Mouse (Mus musculus): ENCODE measurements at regions not wholly inside any gene's neighbourhood (a gene's known extent, or its start where the extent isn't known, plus 50 kb on each side); places are given as distances from the start of the nearest gene placed in this dataset.

DNA sequence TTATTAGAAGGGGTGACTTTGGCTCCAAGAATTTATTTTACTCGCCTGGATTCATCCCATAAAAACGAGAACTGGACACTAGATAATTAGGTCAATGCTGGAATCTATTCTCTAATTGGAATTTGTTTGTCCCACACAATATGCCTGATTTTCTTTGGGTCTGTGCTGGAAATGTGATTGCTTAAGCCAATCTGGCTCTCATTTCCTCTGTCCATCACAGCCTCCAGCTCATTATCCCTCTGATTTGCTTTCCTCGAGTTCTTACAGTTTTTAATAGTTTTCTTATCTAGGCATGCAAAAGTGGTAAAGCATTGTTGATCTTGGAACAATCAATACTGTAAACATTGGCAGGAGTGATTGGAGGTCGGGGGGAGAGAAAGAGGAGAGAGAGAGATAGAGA is 453.9 kb upstream of the Slc30a5 start:
- ATAC-seq (ENCODE audit: extremely low read depth, insufficient number of reproducible peaks, low FRiP score, poor library complexity, severe bottlenecking) (no peak), DNase-seq (ENCODE audit: low spot score) (no peak)
- H3K9me3 ChIP-seq (replicated peaks): no peaks in the 10 kb centered on the region
- no peaks in the 10 kb centered on the region for H3K27me3 ChIP-seq (ENCODE audit: insufficient read depth, low read length)
- H3K4me1 ChIP-seq (ENCODE audit: insufficient read depth, low read depth, low read length): no peaks in the 10 kb centered on the region
- no peak overlapping the region for H3K4me3 ChIP-seq (ENCODE audit: low read depth, low read length)
- TF ChIP-seq POLR2AphosphoS5 (IDR thresholded peaks at IDR 0.05; ENCODE audit: insufficient replicate concordance, low read depth, low read length): no peak
- TF ChIP-seq TAL1 (conservative IDR thresholded peaks at IDR 0.05; ENCODE audit: low read depth, low read length): no peak
- no peak for TF ChIP-seq GATA1 (IDR thresholded peaks at IDR 0.05; ENCODE audit: borderline replicate concordance, low read length)
- TF ChIP-seq CTCF (IDR thresholded peaks at IDR 0.05; ENCODE audit: low read depth, low read length): no peak
- no peak for TF ChIP-seq GATA2 (IDR thresholded peaks at IDR 0.05; ENCODE audit: borderline replicate concordance, low read depth, low read length)
- no peaks in the 10 kb centered on the region for H3K36me3 ChIP-seq (replicated peaks)

DNA sequence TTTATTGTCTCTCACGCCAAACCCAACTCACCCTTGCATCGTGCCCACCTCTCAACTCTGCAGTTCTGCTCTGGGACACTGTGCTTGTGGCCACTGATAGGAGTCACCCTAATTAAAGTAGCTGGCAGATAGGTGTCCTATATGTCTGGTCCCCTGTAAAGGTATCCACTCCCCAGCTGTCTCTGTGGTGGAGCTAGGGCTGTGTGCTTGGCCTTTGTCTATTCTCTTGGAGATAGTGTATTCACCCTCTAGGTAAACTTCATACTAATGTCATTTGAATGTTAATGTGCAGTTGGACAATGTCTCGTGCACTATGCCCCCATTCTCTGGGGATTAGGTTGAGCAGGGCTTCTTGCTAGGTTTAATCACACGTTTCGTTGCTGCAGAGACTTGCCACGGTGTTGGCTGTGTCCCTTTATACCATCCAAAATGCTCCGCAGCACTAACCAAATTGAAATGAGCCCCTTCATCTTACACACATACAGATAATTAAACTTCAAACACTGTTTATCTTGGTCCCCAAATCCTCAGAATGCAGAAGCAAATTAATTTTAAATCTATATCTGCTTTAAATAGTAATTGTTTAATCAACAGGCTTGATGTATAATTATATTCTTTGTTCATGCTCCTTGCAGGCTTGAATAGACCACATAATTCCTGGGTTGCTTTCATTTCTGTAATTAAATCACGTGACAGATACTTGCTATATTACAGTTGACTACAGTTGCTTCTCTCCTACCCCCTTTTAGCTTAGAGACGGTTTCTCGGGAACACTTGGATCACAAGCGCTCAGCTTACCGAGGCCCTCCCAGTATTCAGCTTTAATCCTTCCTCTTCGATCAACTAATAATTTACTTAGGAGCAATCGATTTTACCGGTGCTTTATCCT is 453.0 kb upstream of the Slc30a5 start:
- no peaks in the 10 kb centered on the region for H3K36me3 ChIP-seq (replicated peaks)
- no peak overlapping the region for H3K4me3 ChIP-seq (ENCODE audit: low read depth, low read length)
- no peak for TF ChIP-seq GATA1 (IDR thresholded peaks at IDR 0.05; ENCODE audit: borderline replicate concordance, low read length)
- TF ChIP-seq CTCF (IDR thresholded peaks at IDR 0.05; ENCODE audit: low read depth, low read length): no peak
- TF ChIP-seq TAL1 (conservative IDR thresholded peaks at IDR 0.05; ENCODE audit: low read depth, low read length): no peak
- TF ChIP-seq GATA2 (IDR thresholded peaks at IDR 0.05; ENCODE audit: borderline replicate concordance, low read depth, low read length): no peak
- TF ChIP-seq POLR2AphosphoS5 (IDR thresholded peaks at IDR 0.05; ENCODE audit: insufficient replicate concordance, low read depth, low read length): no peak
- H3K27me3 ChIP-seq (ENCODE audit: insufficient read depth, low read length): no peaks in the 10 kb centered on the region
- DNase-seq (ENCODE audit: low spot score): no peak
- ATAC-seq (ENCODE audit: extremely low read depth, insufficient number of reproducible peaks, low FRiP score, poor library complexity, severe bottlenecking): no peak
- no peaks in the 10 kb centered on the region for H3K9me3 ChIP-seq (replicated peaks)
- H3K4me1 ChIP-seq (ENCODE audit: insufficient read depth, low read depth, low read length): no peaks in the 10 kb centered on the region

DNA sequence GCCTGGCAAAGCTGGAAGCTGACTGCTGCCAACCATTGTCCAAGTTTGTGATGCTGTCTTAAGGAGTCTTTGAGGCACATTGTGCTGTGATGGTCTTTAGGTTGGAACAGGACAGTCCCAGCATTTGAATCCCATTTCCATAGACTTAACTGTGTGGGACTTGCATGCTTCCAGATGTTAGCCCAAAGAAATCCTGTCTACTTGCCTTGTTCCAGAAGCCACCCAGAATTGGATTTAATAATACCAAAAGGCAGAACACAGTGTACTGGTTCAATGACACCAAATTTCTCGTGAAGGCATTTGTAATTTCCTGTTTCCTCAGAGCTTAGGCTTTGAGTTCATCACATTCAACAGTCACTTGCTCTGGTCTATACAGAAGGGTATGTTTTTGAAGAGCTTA is 444.9 kb upstream of the Slc30a5 start:
- Histone ChIP-seq H3K4me1 (ENCODE audit: insufficient read depth, low read depth, low read length) (no peaks in the 10 kb centered on the region), H3K27me3 (ENCODE audit: insufficient read depth, low read length) (no peaks in the 10 kb centered on the region), H3K36me3 (replicated peaks) (no peaks in the 10 kb centered on the region), H3K9me3 (replicated peaks) (no peaks in the 10 kb centered on the region), H3K4me3 (ENCODE audit: low read depth, low read length) (no peak overlapping the region)
- ATAC-seq (ENCODE audit: extremely low read depth, insufficient number of reproducible peaks, low FRiP score, poor library complexity, severe bottlenecking): no peak
- no peak for DNase-seq (ENCODE audit: low spot score)
- TF ChIP-seq POLR2AphosphoS5 (IDR thresholded peaks at IDR 0.05; ENCODE audit: insufficient replicate concordance, low read depth, low read length): no peak
- TF ChIP-seq GATA2 (IDR thresholded peaks at IDR 0.05; ENCODE audit: borderline replicate concordance, low read depth, low read length): no peak
- TF ChIP-seq GATA1 (IDR thresholded peaks at IDR 0.05; ENCODE audit: borderline replicate concordance, low read length): no peak
- TF ChIP-seq TAL1 (conservative IDR thresholded peaks at IDR 0.05; ENCODE audit: low read depth, low read length): no peak
- no peak for TF ChIP-seq CTCF (IDR thresholded peaks at IDR 0.05; ENCODE audit: low read depth, low read length)

DNA sequence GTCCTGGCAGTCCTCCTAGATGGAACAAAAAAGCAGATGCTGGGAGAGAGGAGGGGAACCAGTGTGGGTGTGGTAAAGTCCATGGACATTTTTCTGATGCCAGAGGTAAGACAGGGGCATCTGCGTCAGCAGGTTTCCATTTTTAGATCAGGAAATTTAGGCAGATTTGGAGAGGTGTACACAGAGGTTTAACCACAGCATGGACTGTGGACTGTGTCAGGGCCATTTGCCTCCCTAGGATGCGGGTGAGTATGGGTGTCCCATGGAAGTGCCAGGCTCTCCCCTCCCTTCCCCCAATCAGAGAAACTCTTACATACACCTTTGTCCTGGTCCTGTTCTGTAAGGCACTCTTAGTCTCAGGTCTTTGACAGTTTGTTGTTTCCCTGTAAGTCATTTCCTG is 443.5 kb upstream of the Slc30a5 start:
- no peak for ATAC-seq (ENCODE audit: extremely low read depth, insufficient number of reproducible peaks, low FRiP score, poor library complexity, severe bottlenecking)
- Histone ChIP-seq H3K27me3 (ENCODE audit: insufficient read depth, low read length) (no peaks in the 10 kb centered on the region), H3K9me3 (replicated peaks) (no peaks in the 10 kb centered on the region), H3K4me1 (ENCODE audit: insufficient read depth, low read depth, low read length) (no peaks in the 10 kb centered on the region), H3K4me3 (ENCODE audit: low read depth, low read length) (no peak overlapping the region), H3K36me3 (replicated peaks) (no peaks in the 10 kb centered on the region)
- no peak for DNase-seq (ENCODE audit: low spot score)
- TF ChIP-seq GATA1 (IDR thresholded peaks at IDR 0.05; ENCODE audit: borderline replicate concordance, low read length) (no peak), GATA2 (IDR thresholded peaks at IDR 0.05; ENCODE audit: borderline replicate concordance, low read depth, low read length) (no peak), POLR2AphosphoS5 (IDR thresholded peaks at IDR 0.05; ENCODE audit: insufficient replicate concordance, low read depth, low read length) (no peak), TAL1 (conservative IDR thresholded peaks at IDR 0.05; ENCODE audit: low read depth, low read length) (no peak), CTCF (IDR thresholded peaks at IDR 0.05; ENCODE audit: low read depth, low read length) (no peak)

DNA sequence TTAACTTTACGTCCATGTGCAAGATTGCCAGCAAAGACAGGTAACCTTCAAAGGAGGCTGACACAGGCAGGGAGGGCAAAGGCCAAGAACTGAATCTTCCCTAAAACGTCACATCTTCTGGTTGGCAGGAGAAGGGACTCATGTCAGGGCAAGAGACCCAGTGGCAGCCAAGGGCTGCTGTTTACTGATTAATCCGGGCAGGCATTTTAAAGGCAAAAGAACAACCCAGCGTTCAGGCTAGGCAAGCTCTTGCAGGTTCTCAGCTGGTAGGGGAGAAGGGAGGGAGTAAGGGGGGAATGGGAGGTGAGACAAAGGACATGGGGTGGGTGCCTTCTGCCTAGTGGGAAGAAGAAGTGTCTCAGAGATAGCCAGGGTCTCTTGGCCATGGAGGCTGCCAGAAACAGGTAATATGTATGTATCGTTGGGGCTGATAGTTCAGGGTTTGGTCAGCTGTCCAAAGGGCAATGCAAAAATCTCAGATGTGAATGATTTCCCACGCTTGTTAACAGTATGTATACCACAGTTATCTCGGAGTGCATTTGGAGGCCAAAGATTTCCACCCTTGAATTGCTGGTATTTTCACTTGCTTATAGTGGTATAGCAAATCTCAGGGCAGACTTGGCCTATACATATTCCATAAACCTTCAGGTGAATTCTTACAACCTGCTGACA is 441.4 kb upstream of the Slc30a5 start:
- DNase-seq (ENCODE audit: low spot score): no peak
- Histone ChIP-seq H3K27me3 (ENCODE audit: insufficient read depth, low read length) (no peaks in the 10 kb centered on the region), H3K9me3 (replicated peaks) (no peaks in the 10 kb centered on the region), H3K36me3 (replicated peaks) (no peaks in the 10 kb centered on the region), H3K4me3 (ENCODE audit: low read depth, low read length) (no peak overlapping the region), H3K4me1 (ENCODE audit: insufficient read depth, low read depth, low read length) (no peaks in the 10 kb centered on the region)
- TF ChIP-seq TAL1 (conservative IDR thresholded peaks at IDR 0.05; ENCODE audit: low read depth, low read length) (no peak), CTCF (IDR thresholded peaks at IDR 0.05; ENCODE audit: low read depth, low read length) (no peak), GATA2 (IDR thresholded peaks at IDR 0.05; ENCODE audit: borderline replicate concordance, low read depth, low read length) (no peak), POLR2AphosphoS5 (IDR thresholded peaks at IDR 0.05; ENCODE audit: insufficient replicate concordance, low read depth, low read length) (no peak), GATA1 (IDR thresholded peaks at IDR 0.05; ENCODE audit: borderline replicate concordance, low read length) (no peak)
- ATAC-seq (ENCODE audit: extremely low read depth, insufficient number of reproducible peaks, low FRiP score, poor library complexity, severe bottlenecking): no peak

DNA sequence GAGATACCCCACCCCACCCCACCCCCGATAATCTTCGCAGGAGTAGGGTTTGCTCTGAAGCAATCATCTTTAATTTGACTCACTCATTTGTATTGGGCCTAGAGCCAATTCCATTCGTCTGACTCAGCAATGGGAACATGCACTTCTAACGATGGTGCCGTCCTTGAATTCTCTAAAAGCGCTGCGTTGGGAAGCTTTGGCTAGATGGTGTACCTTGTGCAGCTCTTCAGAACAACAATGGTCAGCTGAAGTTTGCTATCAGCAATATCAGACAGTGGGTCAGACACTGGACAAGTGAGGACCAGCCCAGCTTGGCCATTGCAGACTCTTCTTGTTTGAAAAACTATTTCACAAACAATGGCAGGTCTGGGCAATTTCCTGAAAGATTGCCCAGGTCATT is 440.1 kb upstream of the Slc30a5 start:
- no peak for ATAC-seq (ENCODE audit: extremely low read depth, insufficient number of reproducible peaks, low FRiP score, poor library complexity, severe bottlenecking)
- Histone ChIP-seq H3K9me3 (replicated peaks) (no peaks in the 10 kb centered on the region), H3K27me3 (ENCODE audit: insufficient read depth, low read length) (no peaks in the 10 kb centered on the region), H3K36me3 (replicated peaks) (no peaks in the 10 kb centered on the region), H3K4me3 (ENCODE audit: low read depth, low read length) (no peak overlapping the region), H3K4me1 (ENCODE audit: insufficient read depth, low read depth, low read length) (no peaks in the 10 kb centered on the region)
- TF ChIP-seq TAL1 (conservative IDR thresholded peaks at IDR 0.05; ENCODE audit: low read depth, low read length) (no peak), GATA1 (IDR thresholded peaks at IDR 0.05; ENCODE audit: borderline replicate concordance, low read length) (no peak), CTCF (IDR thresholded peaks at IDR 0.05; ENCODE audit: low read depth, low read length) (no peak), GATA2 (IDR thresholded peaks at IDR 0.05; ENCODE audit: borderline replicate concordance, low read depth, low read length) (no peak), POLR2AphosphoS5 (IDR thresholded peaks at IDR 0.05; ENCODE audit: insufficient replicate concordance, low read depth, low read length) (no peak)
- no peak for DNase-seq (ENCODE audit: low spot score)

Measured in G1E (cell line).